Mouse (Mus musculus): Measurements from ENCODE around the gene Peli3.

DNA sequence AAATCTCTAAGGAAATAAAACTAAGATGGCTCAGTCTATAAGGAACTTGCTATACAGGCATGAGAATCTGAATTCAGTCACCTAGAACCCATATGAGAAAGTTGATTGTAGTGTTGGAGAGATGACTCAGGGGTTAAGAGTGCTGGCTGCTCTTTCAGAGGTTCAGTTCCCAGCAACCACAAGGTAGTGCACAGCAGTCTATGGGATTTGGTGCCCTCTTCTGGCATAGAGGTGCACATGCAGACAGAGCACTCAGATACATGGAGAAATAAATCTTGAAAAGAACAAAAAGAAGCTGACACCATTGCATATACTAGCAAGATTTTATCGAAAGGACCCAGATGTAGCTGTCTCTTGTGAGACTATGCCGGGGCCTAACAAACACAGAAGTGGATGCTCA, 25.3 kb upstream of the Peli3 start:
- TF ChIP-seq CTCF (IDR thresholded peaks at IDR 0.05; ENCODE audit: control insufficient read depth, insufficient read depth, insufficient replicate concordance, low read depth, low read length) (no peak), POLR2A (IDR thresholded peaks at IDR 0.05; ENCODE audit: control insufficient read depth, low read depth, low read length) (no peak)

Measured in testis, adult 2 months (tissue).